Mouse (Mus musculus) bone marrow, adult 2 months (tissue): Measurements from ENCODE around the gene Rtn2.

Source experiments
- CTCF ChIP-seq: fragments of 200-500 bp; IDR thresholded peaks from 2 replicates; pipeline ENCODE4 v1.5.1; 2011; ENCODE audit warnings: low read length, control low read depth; ENCODE audit not compliant: control insufficient read depth, insufficient read depth
- POLR2A ChIP-seq: fragments of 200-500 bp; IDR thresholded peaks from 2 replicates; pipeline ENCODE4 v1.6.1; 2011; ENCODE audit warnings: low read depth, mild to moderate bottlenecking, control low read depth, low read length, borderline replicate concordance; ENCODE audit not compliant: control insufficient read depth

- TF ChIP-seq CTCF = no peak
- no peak for TF ChIP-seq POLR2A
Measured at GRCm38 (mm10) chr7:19302264-19303045, 20.0 kb downstream of the Rtn2 start.
